Mouse (Mus musculus): ENCODE data around the gene Klhdc3.
A peak's percentile ranks its signal among the peaks of the same experiment; 100 is the strongest.

Klhdc3 gene

GRCm38 (mm10) chr17:46702100-46702499 lies 21.4 kb upstream of the Klhdc3 start:
- no peak for DNase-seq (ENCODE audit: low spot score in 2 of 2)

- no peak for DNase-seq (ENCODE audit: low spot score in 2 of 2)
Measured at GRCm38 (mm10) chr17:46701489-46701888, 20.8 kb upstream of the Klhdc3 start.

GRCm38 (mm10) chr17:46699912-46700311 lies 19.2 kb upstream of the Klhdc3 start:
- no peak for DNase-seq (ENCODE audit: low spot score in 2 of 2)

GRCm38 (mm10) chr17:46699245-46699644 lies 18.5 kb upstream of the Klhdc3 start:
- DNase-seq (ENCODE audit: low spot score in 2 of 2) = no peak

GRCm38 (mm10) chr17:46698515-46698914 lies 17.8 kb upstream of the Klhdc3 start:
- DNase-seq (ENCODE audit: low spot score in 2 of 2) = no peak

GRCm38 (mm10) chr17:46694517-46695063 lies 13.9 kb upstream of the Klhdc3 start:
- no peak for DNase-seq (ENCODE audit: low spot score in 2 of 2)

GRCm38 (mm10) chr17:46691390-46691789 lies 10.7 kb upstream of the Klhdc3 start:
- DNase-seq (ENCODE audit: low spot score in 2 of 2) = no peak

GRCm38 (mm10) chr17:46690665-46691064 lies 10.0 kb upstream of the Klhdc3 start:
- DNase-seq (ENCODE audit: low spot score in 2 of 2) = no peak

GRCm38 (mm10) chr17:46685913-46686312 lies 5.2 kb upstream of the Klhdc3 start:
- DNase-seq (ENCODE audit: low spot score in 2 of 2) = no peak

GRCm38 (mm10) chr17:46682654-46683389 lies 2.1 kb upstream of the Klhdc3 start:
- DNase-seq (ENCODE audit: low spot score in 2 of 2) = no peak

GRCm38 (mm10) chr17:46681466-46682118 lies 878 bp upstream of the Klhdc3 start:
- no peak for DNase-seq (ENCODE audit: low spot score in 2 of 2)

- peak; percentile 46 to 79 for DNase-seq (ENCODE audit: low spot score in 2 of 2)
Measured at GRCm38 (mm10) chr17:46679843-46680759, 613 bp downstream of the Klhdc3 start.

- DNase-seq (ENCODE audit: low spot score in 2 of 2) = no peak
Measured at GRCm38 (mm10) chr17:46678911-46679310, 1.8 kb downstream of the Klhdc3 start.

- DNase-seq (ENCODE audit: low spot score in 2 of 2) = no peak
Measured at GRCm38 (mm10) chr17:46678416-46678815, 2.3 kb downstream of the Klhdc3 start, which contains the start of gene Mea1. Gene Mea1 (plus strand): TSS chr17:46678793.

- DNase-seq (ENCODE audit: low spot score in 2 of 2) = no peak
Measured at GRCm38 (mm10) chr17:46674530-46675283, 6.0 kb downstream of the Klhdc3 start.

- peak; percentile 88 to 92 for DNase-seq (ENCODE audit: low spot score in 2 of 2)
Measured at GRCm38 (mm10) chr17:46673850-46674529, 6.7 kb downstream of the Klhdc3 start, which contains the start of gene Rrp36. Gene Rrp36 (minus strand): TSS chr17:46674352.

- DNase-seq (ENCODE audit: low spot score in 2 of 2) = no peak
Measured at GRCm38 (mm10) chr17:46669911-46670310, 10.8 kb downstream of the Klhdc3 start.

- no peak for DNase-seq (ENCODE audit: low spot score in 2 of 2)
Measured at GRCm38 (mm10) chr17:46667712-46668111, 13.0 kb downstream of the Klhdc3 start.

- no peak for DNase-seq (ENCODE audit: low spot score in 2 of 2)
Measured at GRCm38 (mm10) chr17:46662730-46663129, 18.0 kb downstream of the Klhdc3 start.

- no peak for DNase-seq (ENCODE audit: low spot score in 2 of 2)
Measured at GRCm38 (mm10) chr17:46661981-46662380, 18.7 kb downstream of the Klhdc3 start.
